Mouse (Mus musculus): Measurements from ENCODE around the gene Fgd3. TPM values are rescaled to one million over a fixed set of nuclear protein-coding genes. Genes with fewer than 3 reads are reported as not detected.
A peak's percentile ranks its signal among the peaks of the same experiment; 100 is the strongest.

The Fgd3 gene
- total and polyA plus RNA-seq, 3 experiments = 8.7 to 16.1 (median 14.5) TPM

GRCm38 (mm10) chr13:49300771-49301170 is 19.3 kb downstream of the Fgd3 start:
- Histone ChIP-seq H3K9me3 (replicated peaks; ENCODE audit: low read length) (no peaks in the 10 kb centered on the region), H3K36me3 (replicated peaks in 1 of 2; ENCODE audit: control insufficient read depth in 1 of 2, insufficient read depth in 1 of 2, low read length in 1 of 2) (peaks cover 27 to 73% of the 10 kb centered on the region in 2 experiments)
- in situ Hi-C loops (cut with MboI; ENCODE audit: low pct_ligation_motif_present, low pct_unique_long_range_greater_than_20kb, low sequenced_read_pairs) = no loop called here

DNA sequence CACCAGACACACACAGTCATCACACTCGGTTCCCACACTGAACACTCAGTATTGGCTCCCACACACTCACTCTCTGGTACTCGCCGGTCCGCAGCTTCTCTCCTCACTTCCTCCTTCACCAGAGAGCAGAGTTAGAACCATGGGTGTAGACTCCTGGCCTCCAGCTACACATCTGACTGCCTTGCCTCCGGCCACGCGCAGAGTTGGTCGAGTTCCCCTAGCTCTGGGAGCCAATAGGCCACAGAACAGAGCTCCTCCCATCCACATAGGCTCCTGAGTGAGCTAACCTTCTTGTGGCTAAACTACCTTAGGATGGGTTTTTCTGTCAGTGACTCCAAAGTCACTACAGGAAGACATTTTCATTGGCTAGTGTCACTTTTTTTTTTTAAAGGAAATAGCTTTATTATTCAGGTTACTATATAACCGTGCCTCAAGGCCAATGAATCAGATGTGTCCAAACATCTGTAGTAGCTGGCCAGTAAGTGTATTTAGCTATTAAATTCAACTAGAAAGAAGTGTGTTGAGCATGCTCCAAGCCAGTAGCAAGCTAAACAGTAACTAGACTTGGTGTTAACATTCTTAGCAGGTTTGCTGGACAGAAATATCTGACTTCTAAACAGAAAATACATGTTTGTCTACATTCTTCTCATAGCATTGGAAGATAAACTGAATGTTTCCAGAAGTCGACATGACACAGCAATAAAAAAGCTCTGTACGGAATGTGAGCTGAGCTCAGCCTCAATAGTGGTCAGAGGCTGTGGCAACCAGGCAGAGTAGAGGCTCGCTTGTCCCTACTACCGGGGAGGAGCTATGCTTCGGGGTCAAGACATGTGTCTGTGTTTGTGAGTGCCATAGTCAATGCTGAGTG is 21.4 kb downstream of the Fgd3 start:
- Histone ChIP-seq H3K79me2 (replicated peaks; ENCODE audit: control insufficient read depth, extremely low read depth, insufficient read depth, poor library complexity, severe bottlenecking) (peaks cover 37% of the 10 kb centered on the region), H3K4me1 (ENCODE audit: control insufficient read depth in 1 of 2, insufficient read depth in 2 of 2) (peaks cover 19 to 74% of the 10 kb centered on the region in 2 experiments), H3K27me3 (replicated peaks) (no peaks in the 10 kb centered on the region), H3K36me3 (replicated peaks in 1 of 2; ENCODE audit: control insufficient read depth in 1 of 2, insufficient read depth in 1 of 2, low read length in 1 of 2) (peaks cover 38 to 76% of the 10 kb centered on the region in 2 experiments), H3K9ac (ENCODE audit: insufficient read depth, low read depth) (no peak overlapping the region; the same call in 1 of the 2 replicates), H3K4me2 (ENCODE audit: insufficient read depth, low read depth, poor library complexity, severe bottlenecking) (peak overlapping the region; percentile 19; the same call in 1 of the 2 replicates), H3K4me3 (replicated peaks in 1 of 3; ENCODE audit: low read depth in 2 of 3, low read length in 2 of 3, poor library complexity in 1 of 3) (peak overlapping the region in 1 of 3 experiments; percentile 27), H3K27ac (ENCODE audit: insufficient read depth, low read depth) (peak overlapping the region; percentile 27), H3K9me3 (replicated peaks; ENCODE audit: low read length) (no peaks in the 10 kb centered on the region)
- TF ChIP-seq POLR2A (IDR thresholded peaks at IDR 0.05; ENCODE audit: low read depth, low read length) (peak; percentile 35; the same call in 1 of the 2 replicates), ZNF384 (IDR thresholded peaks at IDR 0.05; ENCODE audit: low read depth, low read length) (0 out of 2 replicates have a peak, but pooled peaks have one; percentile 27), JUND (conservative IDR thresholded peaks at IDR 0.05; ENCODE audit: low read depth, low read length) (no peak), POLR2AphosphoS2 (IDR thresholded peaks at IDR 0.05; ENCODE audit: low read depth, low read length) (no peak), CHD1 (IDR thresholded peaks at IDR 0.05; ENCODE audit: low read depth, low read length) (no peak), ELF1 (IDR thresholded peaks at IDR 0.05; ENCODE audit: low read depth, low read length) (peak; percentile 51; the same call in 1 of the 2 replicates), MXI1 (IDR thresholded peaks at IDR 0.05; ENCODE audit: low read depth, low read length) (peak; percentile 5; the same call in 1 of the 2 replicates)
- DNase-seq (ENCODE audit: extremely low read depth) = peak; percentile 70
- in situ Hi-C loops (cut with MboI; ENCODE audit: low pct_ligation_motif_present, low pct_unique_long_range_greater_than_20kb, low sequenced_read_pairs) = no loop called here
- dilution Hi-C loops (cut with MboI; ENCODE audit: extremely low pct_ligation_motif_present, extremely low pct_unique_long_range_greater_than_20kb, low sequenced_read_pairs) = no loop called here

More at GRCm38 (mm10) chr13:49300771-49301170, 19.3 kb downstream of the Fgd3 start:
- Histone ChIP-seq H3K27ac (ENCODE audit: insufficient read depth, low read depth) (no peak overlapping the region), H3K27me3 (replicated peaks) (no peaks in the 10 kb centered on the region), H3K4me2 (ENCODE audit: insufficient read depth, low read depth, poor library complexity, severe bottlenecking) (no peak overlapping the region), H3K4me3 (replicated peaks in 1 of 3; ENCODE audit: low read depth in 2 of 3, low read length in 2 of 3, poor library complexity in 1 of 3) (no peak overlapping the region), H3K4me1 (ENCODE audit: control insufficient read depth in 1 of 2, insufficient read depth in 2 of 2) (peaks cover 24 to 76% of the 10 kb centered on the region in 2 experiments), H3K79me2 (replicated peaks; ENCODE audit: control insufficient read depth, extremely low read depth, insufficient read depth, poor library complexity, severe bottlenecking) (peaks cover 44% of the 10 kb centered on the region), H3K9ac (ENCODE audit: insufficient read depth, low read depth) (no peak overlapping the region)
- no peak for DNase-seq (ENCODE audit: extremely low read depth)
- dilution Hi-C loops (cut with MboI; ENCODE audit: extremely low pct_ligation_motif_present, extremely low pct_unique_long_range_greater_than_20kb, low sequenced_read_pairs) = no loop called here
- TF ChIP-seq SIN3A (IDR thresholded peaks at IDR 0.05; ENCODE audit: low read length) (no peak), USF1 (IDR thresholded peaks at IDR 0.05; ENCODE audit: low read depth, low read length) (no peak), CHD2 (IDR thresholded peaks at IDR 0.05; ENCODE audit: low read length) (no peak), EP300 (IDR thresholded peaks at IDR 0.05; ENCODE audit: low read length) (no peak), ZC3H11A (IDR thresholded peaks at IDR 0.05; ENCODE audit: low read depth, low read length) (no peak), MXI1 (IDR thresholded peaks at IDR 0.05; ENCODE audit: low read depth, low read length) (no peak), UBTF (IDR thresholded peaks at IDR 0.05; ENCODE audit: low read depth, low read length) (no peak), USF2 (conservative IDR thresholded peaks at IDR 0.05; ENCODE audit: low read depth, low read length) (no peak), ZKSCAN1 (IDR thresholded peaks at IDR 0.05; ENCODE audit: borderline replicate concordance, low read depth, low read length) (no peak), E2F4 (IDR thresholded peaks at IDR 0.05; ENCODE audit: insufficient replicate concordance, low read depth, low read length) (no peak), POLR2A (IDR thresholded peaks at IDR 0.05; ENCODE audit: low read depth, low read length) (no peak), RCOR1 (conservative IDR thresholded peaks at IDR 0.05; ENCODE audit: low read depth, low read length) (no peak), TCF12 (IDR thresholded peaks at IDR 0.05; ENCODE audit: low read depth, low read length) (no peak), JUND (conservative IDR thresholded peaks at IDR 0.05; ENCODE audit: low read depth, low read length) (no peak), MAFK (IDR thresholded peaks at IDR 0.05; ENCODE audit: insufficient replicate concordance, low read length) (no peak)
